Mouse (Mus musculus): ENCODE data around the gene Csrp1.
A peak's percentile ranks its signal among the peaks of the same experiment; 100 is the strongest.

The Csrp1 gene

GRCm38 (mm10) chr1:135719983-135720382 is at the start of gene Csrp1:
Gene Csrp1, plus strand, starts transcription at chr1:135720061.
- no peak for DNase-seq (ENCODE audit: low read depth in 2 of 2, low spot score in 2 of 2)

GRCm38 (mm10) chr1:135670397-135671130 is 49.3 kb upstream of the Csrp1 start:
- DNase-seq (ENCODE audit: low read depth in 2 of 2, low spot score in 2 of 2): peak; percentile 68 to 69

- no peak for DNase-seq (ENCODE audit: low read depth in 2 of 2, low spot score in 2 of 2)
Measured at GRCm38 (mm10) chr1:135671406-135671805, 48.5 kb upstream of the Csrp1 start.

GRCm38 (mm10) chr1:135671956-135672355 is 47.9 kb upstream of the Csrp1 start:
- no peak for DNase-seq (ENCODE audit: low read depth in 2 of 2, low spot score in 2 of 2)

- DNase-seq (ENCODE audit: low read depth in 2 of 2, low spot score in 2 of 2): no peak
Measured at GRCm38 (mm10) chr1:135672374-135672773, 47.5 kb upstream of the Csrp1 start.

GRCm38 (mm10) chr1:135673423-135673822 is 46.4 kb upstream of the Csrp1 start:
- DNase-seq (ENCODE audit: low read depth in 2 of 2, low spot score in 2 of 2): no peak

GRCm38 (mm10) chr1:135675449-135676129 is 44.3 kb upstream of the Csrp1 start:
- no peak for DNase-seq (ENCODE audit: low read depth in 2 of 2, low spot score in 2 of 2)

GRCm38 (mm10) chr1:135676247-135676646 is 43.6 kb upstream of the Csrp1 start:
- no peak for DNase-seq (ENCODE audit: low read depth in 2 of 2, low spot score in 2 of 2)

GRCm38 (mm10) chr1:135676938-135677682 is 42.8 kb upstream of the Csrp1 start:
- no peak for DNase-seq (ENCODE audit: low read depth in 2 of 2, low spot score in 2 of 2)

- DNase-seq (ENCODE audit: low read depth in 2 of 2, low spot score in 2 of 2): no peak
Measured at GRCm38 (mm10) chr1:135678145-135678544, 41.7 kb upstream of the Csrp1 start.

- no peak for DNase-seq (ENCODE audit: low read depth in 2 of 2, low spot score in 2 of 2)
Measured at GRCm38 (mm10) chr1:135680716-135681115, 39.1 kb upstream of the Csrp1 start.

- DNase-seq (ENCODE audit: low read depth in 2 of 2, low spot score in 2 of 2): no peak
Measured at GRCm38 (mm10) chr1:135681122-135681521, 38.7 kb upstream of the Csrp1 start.

- no peak for DNase-seq (ENCODE audit: low read depth in 2 of 2, low spot score in 2 of 2)
Measured at GRCm38 (mm10) chr1:135684895-135685294, 35.0 kb upstream of the Csrp1 start.

- no peak for DNase-seq (ENCODE audit: low read depth in 2 of 2, low spot score in 2 of 2)
Measured at GRCm38 (mm10) chr1:135685316-135685715, 34.5 kb upstream of the Csrp1 start.

GRCm38 (mm10) chr1:135686792-135687510 is 32.9 kb upstream of the Csrp1 start:
- DNase-seq (ENCODE audit: low read depth in 2 of 2, low spot score in 2 of 2): no peak

GRCm38 (mm10) chr1:135687771-135688492 is 31.9 kb upstream of the Csrp1 start:
- no peak for DNase-seq (ENCODE audit: low read depth in 2 of 2, low spot score in 2 of 2)

- no peak for DNase-seq (ENCODE audit: low read depth in 2 of 2, low spot score in 2 of 2)
Measured at GRCm38 (mm10) chr1:135688686-135689085, 31.2 kb upstream of the Csrp1 start.

GRCm38 (mm10) chr1:135690784-135691416 is 29.0 kb upstream of the Csrp1 start:
- DNase-seq (ENCODE audit: low read depth in 2 of 2, low spot score in 2 of 2): no peak

GRCm38 (mm10) chr1:135691417-135691815 is 28.4 kb upstream of the Csrp1 start:
- no peak for DNase-seq (ENCODE audit: low read depth in 2 of 2, low spot score in 2 of 2)

- no peak for DNase-seq (ENCODE audit: low read depth in 2 of 2, low spot score in 2 of 2)
Measured at GRCm38 (mm10) chr1:135694181-135694580, 25.7 kb upstream of the Csrp1 start.

Data from CD8-positive naive resting alpha-beta T cell, adult 2 months (primary cell).